Mouse (Mus musculus): ENCODE results near the gene Zfp346. TPM values are rescaled to one million over a fixed set of nuclear protein-coding genes. Genes with fewer than 3 reads are reported as not detected.
A peak's percentile ranks its signal among the peaks of the same experiment; 100 is the strongest.
"Not testable (repeated sequence)": the region's sequence is repeated elsewhere in the genome, so short reads cannot be mapped to it uniquely, and the experiment has no call there.

Gene Zfp346
- 20.0 and 21.5 TPM in 2 replicates for polyA plus RNA-seq (2015; fragmentation: Nextera tagmentation; extraction: Ambion mirVana)

GRCm38 (mm10) chr13:55105045-55105952 lies at the start of gene Zfp346:
TSS of gene Zfp346 (plus strand) at chr13:55105311.
- ATAC-seq (replicated peaks; ENCODE audit: low FRiP score), result peak; percentile 95
- Histone ChIP-seq H3K4me1 (peaks cover 15% of the 10 kb centered on the region), H3K27ac (peak within 1 kb of the TSS; percentile 92)

GRCm38 (mm10) chr13:55058042-55058441 lies 47.1 kb upstream of the Zfp346 start:
- Histone ChIP-seq H3K36me3 (peaks cover 23% of the 10 kb centered on the region), H3K27ac (no peak overlapping the region), H3K4me3 (replicated peaks) (no peak overlapping the region), H3K27me3 (no peaks in the 10 kb centered on the region), H3K9me3 (replicated peaks) (no peaks in the 10 kb centered on the region), H3K4me1 (0 out of 2 replicates have a peak, but pooled peaks cover 4% of the 10 kb centered on the region), H3K9ac (no peak overlapping the region), H3K4me2 (no peak overlapping the region)
- 94% methylated on average over 2 of the region's 2 CpGs for WGBS
- ATAC-seq (replicated peaks; ENCODE audit: low FRiP score), result no peak

More at GRCm38 (mm10) chr13:55105045-55105952, at the start of gene Zfp346:
- peak within 1 kb of the TSS; percentile 79 for H3K9ac ChIP-seq
- WGBS, result under 1% methylated on average over 66 of the region's 66 CpGs
- H3K9me3 ChIP-seq (replicated peaks), result no peaks in the 10 kb centered on the region
- H3K4me2 ChIP-seq, result peak within 1 kb of the TSS; percentile 76
- no peaks in the 10 kb centered on the region for H3K27me3 ChIP-seq
- H3K36me3 ChIP-seq, result peaks cover 19% of the 10 kb centered on the region
- H3K4me3 ChIP-seq (replicated peaks), result peak within 1 kb of the TSS; percentile 91

GRCm38 (mm10) chr13:55063276-55063675 lies 41.8 kb upstream of the Zfp346 start:
- no peaks in the 10 kb centered on the region for H3K9me3 ChIP-seq (replicated peaks)
- 0 out of 2 replicates have a peak, but pooled peaks cover 4% of the 10 kb centered on the region for H3K4me1 ChIP-seq
- 65% methylated on average over 2 of the region's 2 CpGs for WGBS
- no peak for ATAC-seq (replicated peaks; ENCODE audit: low FRiP score)
- no peak overlapping the region for H3K4me2 ChIP-seq
- no peak overlapping the region for H3K27ac ChIP-seq
- H3K36me3 ChIP-seq, result peaks cover 7% of the 10 kb centered on the region
- no peaks in the 10 kb centered on the region for H3K27me3 ChIP-seq
- no peak overlapping the region for H3K9ac ChIP-seq
- H3K4me3 ChIP-seq (replicated peaks), result no peak overlapping the region

GRCm38 (mm10) chr13:55069719-55070118 lies 35.4 kb upstream of the Zfp346 start:
- Histone ChIP-seq H3K27me3 (no peaks in the 10 kb centered on the region), H3K36me3 (peaks cover 15% of the 10 kb centered on the region; the same call in 1 of the 2 replicates), H3K9ac (no peak overlapping the region), H3K4me3 (replicated peaks) (no peak overlapping the region), H3K4me1 (no peaks in the 10 kb centered on the region), H3K27ac (no peak overlapping the region), H3K4me2 (no peak overlapping the region), H3K9me3 (replicated peaks) (no peaks in the 10 kb centered on the region)
- 42% methylated on average over 7 of the region's 7 CpGs for WGBS
- no peak for ATAC-seq (replicated peaks; ENCODE audit: low FRiP score)

GRCm38 (mm10) chr13:55071322-55071721 lies 33.8 kb upstream of the Zfp346 start:
- ATAC-seq (replicated peaks; ENCODE audit: low FRiP score), result no peak
- Histone ChIP-seq H3K4me2 (no peak overlapping the region), H3K27ac (no peak overlapping the region), H3K36me3 (peaks cover 28% of the 10 kb centered on the region), H3K9ac (no peak overlapping the region), H3K9me3 (replicated peaks) (no peaks in the 10 kb centered on the region), H3K4me3 (replicated peaks) (no peak overlapping the region), H3K4me1 (no peaks in the 10 kb centered on the region), H3K27me3 (no peaks in the 10 kb centered on the region)
- WGBS, result 2% methylated on average over 3 of the region's 3 CpGs

- 49% methylated on average over 5 of the region's 5 CpGs for WGBS
- Histone ChIP-seq H3K4me1 (no peaks in the 10 kb centered on the region), H3K36me3 (peaks cover 26% of the 10 kb centered on the region), H3K9me3 (replicated peaks) (no peaks in the 10 kb centered on the region), H3K9ac (no peak overlapping the region), H3K27ac (no peak overlapping the region), H3K4me2 (no peak overlapping the region), H3K4me3 (replicated peaks) (no peak overlapping the region), H3K27me3 (no peaks in the 10 kb centered on the region)
- ATAC-seq (replicated peaks; ENCODE audit: low FRiP score), result no peak
Observed at GRCm38 (mm10) chr13:55075597-55075996, 29.5 kb upstream of the Zfp346 start.

GRCm38 (mm10) chr13:55092588-55092987 lies 12.5 kb upstream of the Zfp346 start:
- Histone ChIP-seq H3K4me3 (replicated peaks) (no peak overlapping the region), H3K27ac (no peak overlapping the region), H3K4me2 (no peak overlapping the region), H3K27me3 (no peaks in the 10 kb centered on the region), H3K9me3 (replicated peaks) (no peaks in the 10 kb centered on the region), H3K9ac (no peak overlapping the region), H3K4me1 (no peaks in the 10 kb centered on the region), H3K36me3 (peaks cover 19% of the 10 kb centered on the region)
- WGBS, result 88% methylated on average over 4 of the region's 4 CpGs
- no peak for ATAC-seq (replicated peaks; ENCODE audit: low FRiP score)

GRCm38 (mm10) chr13:55097841-55098240 lies 7.3 kb upstream of the Zfp346 start:
- WGBS, result 90% methylated on average over 3 of the region's 3 CpGs
- H3K4me1 ChIP-seq, result peaks cover 11% of the 10 kb centered on the region; the same call in 1 of the 2 replicates
- H3K9ac ChIP-seq; H3K4me2 ChIP-seq; H3K27ac ChIP-seq; H3K36me3 ChIP-seq; H3K27me3 ChIP-seq; H3K9me3 ChIP-seq (replicated peaks); ATAC-seq (replicated peaks; ENCODE audit: low FRiP score); H3K4me3 ChIP-seq (replicated peaks): not testable (repeated sequence)

GRCm38 (mm10) chr13:55099066-55099725 lies 5.9 kb upstream of the Zfp346 start:
- Histone ChIP-seq H3K9ac (peak overlapping the region; percentile 90), H3K4me1 (peaks cover 11% of the 10 kb centered on the region; the same call in 1 of the 2 replicates), H3K4me3 (replicated peaks) (peak overlapping the region; percentile 94), H3K27ac (peak overlapping the region; percentile 94), H3K36me3 (no peaks in the 10 kb centered on the region), H3K9me3 (replicated peaks) (no peaks in the 10 kb centered on the region), H3K27me3 (no peaks in the 10 kb centered on the region), H3K4me2 (peak overlapping the region; percentile 69)
- no peak for ATAC-seq (replicated peaks; ENCODE audit: low FRiP score)
- WGBS, result 33% methylated on average over 20 of the region's 20 CpGs

- Histone ChIP-seq H3K9me3 (replicated peaks) (no peaks in the 10 kb centered on the region), H3K4me2 (peak within 1 kb of the TSS; percentile 69), H3K9ac (peak within 1 kb of the TSS; percentile 90), H3K36me3 (no peaks in the 10 kb centered on the region), H3K27ac (peak within 1 kb of the TSS; percentile 94), H3K4me1 (peaks cover 11% of the 10 kb centered on the region; the same call in 1 of the 2 replicates), H3K27me3 (no peaks in the 10 kb centered on the region), H3K4me3 (replicated peaks) (peak within 1 kb of the TSS; percentile 94)
- peak; percentile 90 for ATAC-seq (replicated peaks; ENCODE audit: low FRiP score)
- WGBS, result under 1% methylated on average over 80 of the region's 81 CpGs
Observed at GRCm38 (mm10) chr13:55099726-55100478, 5.2 kb upstream of the Zfp346 start, which contains the start of gene Uimc1. TSS of gene Uimc1 (minus strand) at chr13:55100300.

- WGBS, result 90% methylated on average over 11 of the region's 11 CpGs
- Histone ChIP-seq H3K4me1 (peaks cover 20% of the 10 kb centered on the region), H3K4me3 (replicated peaks) (no peak overlapping the region), H3K36me3 (no peaks in the 10 kb centered on the region), H3K4me2 (no peak overlapping the region), H3K9me3 (replicated peaks) (no peaks in the 10 kb centered on the region), H3K9ac (no peak overlapping the region), H3K27me3 (no peaks in the 10 kb centered on the region), H3K27ac (no peak overlapping the region)
- no peak for ATAC-seq (replicated peaks; ENCODE audit: low FRiP score)
Observed at GRCm38 (mm10) chr13:55101627-55102026, 3.5 kb upstream of the Zfp346 start.

All from kidney, embryonic 15.5 days (tissue).